Mouse (Mus musculus) NIH3T3 (cell line): ENCODE measurements at regions not wholly inside any gene's neighbourhood (a gene's known extent, or its start where the extent isn't known, plus 50 kb on each side); places are given as distances from the start of the nearest gene placed in this dataset.
"Not testable (repeated sequence)": the region's sequence is repeated elsewhere in the genome, so short reads cannot be mapped to it uniquely, and the experiment has no call there.

Experiments used
- DNase-seq: peaks from one replicate; pipeline ENCODE4 v3.0.0-alpha.2; 2012; ENCODE audit warnings: low read depth

DNA sequence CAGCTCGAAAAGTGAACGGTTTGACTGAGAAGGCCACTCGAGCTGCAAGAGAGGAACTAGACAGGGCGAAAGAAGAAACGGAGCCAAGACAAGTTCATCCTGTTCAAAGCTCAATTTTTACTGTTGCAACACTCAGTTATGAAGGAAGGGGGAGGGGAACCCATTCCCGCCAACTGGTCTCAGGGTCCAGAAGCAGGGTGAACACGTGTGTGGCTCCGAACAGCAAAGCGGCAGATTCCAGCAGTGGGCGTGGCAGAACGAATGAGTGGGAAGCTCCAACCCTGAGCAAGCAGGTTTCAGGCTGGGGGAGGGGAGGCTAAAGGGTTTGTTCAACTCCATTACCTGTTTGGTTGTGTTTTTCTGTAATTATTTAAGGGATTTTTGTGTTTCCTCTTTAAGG lies 193.8 kb downstream of the Gm17267 start:
- DNase-seq, result not testable (repeated sequence)

DNA sequence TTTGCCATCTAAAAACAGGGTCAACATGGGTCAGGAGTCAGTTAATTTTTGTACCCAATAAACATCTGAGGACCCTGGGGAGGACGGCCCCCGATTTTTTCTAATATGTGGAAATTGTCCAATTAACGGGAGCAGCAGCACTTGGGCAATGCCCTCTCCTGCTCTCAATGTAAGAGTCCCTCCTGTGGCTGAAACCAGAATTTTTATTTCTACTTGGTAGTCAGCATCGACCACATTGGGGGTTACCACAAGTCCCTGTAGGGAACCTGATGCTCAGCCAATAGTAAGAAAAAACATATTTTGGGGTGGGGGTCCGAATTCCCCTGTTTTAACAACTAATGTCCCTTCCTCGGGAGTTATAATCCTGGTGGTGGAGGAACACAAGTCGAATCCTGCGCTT lies 205.9 kb downstream of the Gm17267 start:
- peak; percentile 34 for DNase-seq

DNA sequence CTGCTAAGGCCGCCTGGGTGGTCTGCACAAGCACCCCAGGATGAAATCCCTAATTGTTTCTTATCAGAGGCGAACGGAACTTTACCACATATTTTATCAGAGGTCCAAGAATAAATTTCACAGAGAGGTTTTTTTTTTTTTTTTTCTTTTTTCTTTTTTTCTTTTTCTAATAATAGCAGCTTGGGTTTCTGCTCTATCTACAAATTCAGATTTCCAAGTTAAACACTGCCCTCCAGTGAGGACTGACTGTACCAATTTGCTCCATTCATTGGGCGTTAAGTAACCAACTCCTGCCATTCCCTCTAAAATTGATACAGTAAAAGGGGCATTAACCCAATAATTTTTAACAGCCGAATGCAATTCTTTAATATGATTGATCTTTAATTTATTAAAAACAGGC lies 207.0 kb downstream of the Gm17267 start:
- DNase-seq, result peak; percentile 66

DNA sequence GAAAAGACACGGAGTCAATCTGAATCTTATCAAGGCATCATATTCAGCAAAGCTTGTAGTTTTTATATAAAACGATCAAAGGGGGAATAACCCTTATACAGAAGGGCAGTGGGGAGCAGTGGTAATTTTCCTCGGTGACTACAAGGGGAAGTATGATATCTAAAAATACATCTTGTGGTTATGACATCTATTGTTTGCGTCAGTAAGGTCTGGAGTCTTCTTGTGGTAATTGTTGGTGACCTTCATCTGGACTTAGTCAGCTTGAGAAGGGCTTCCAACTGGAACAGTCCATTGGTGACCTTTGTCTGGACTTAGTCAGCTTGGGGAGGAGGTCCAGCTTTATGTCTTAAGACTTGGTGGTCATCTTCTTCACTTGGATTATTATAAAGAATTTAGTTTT lies 208.9 kb downstream of the Gm17267 start:
- peak; percentile 52 for DNase-seq
